In genomic region chr14:79837101-79837500, GRCm38 (mm10) we compare ENCODE assay signal across 19 mouse cellular contexts.
DNase-seq lines count a peak whose midpoint lies in the region; ATAC-seq and TF ChIP-seq lines count a peak whose summit lies in the region.
"Had no signal": no experiment of that assay in that cellular context is flagged by ENCODE, and none has a peak within 500 bp of the region (broad histone marks: within the 10 kb centered on the region; RNA-seq: fewer than 3 reads in every experiment).

No protein-coding gene starts in this region.

- no peak overlapping the region for H3K4me3 ChIP-seq in kidney, embryonic 14.5 days (ENCODE audit: low read length)
- no peak overlapping the region for H3K4me3 ChIP-seq in layer of hippocampus, adult 2 months
- no peak overlapping the region for H3K4me3 ChIP-seq in neural tube, embryonic 15.5 days (replicated peaks)
- H3K4me3 ChIP-seq: embryonic facial prominence, embryonic 12.5 days; forebrain, embryonic 15.5 days; heart, adult 2 months; heart, embryonic 15.5 days; hindbrain, embryonic 10.5 days had no signal

- no peak overlapping the region for H3K27ac ChIP-seq in kidney, embryonic 14.5 days (ENCODE audit: low read depth, low read length)
- H3K27ac ChIP-seq in layer of hippocampus, adult 2 months: peak overlapping the region; percentile 57; the same call in 1 of the 2 replicates
- H3K27ac ChIP-seq in neural tube, embryonic 15.5 days (replicated peaks): no peak overlapping the region
- H3K27ac ChIP-seq: embryonic facial prominence, embryonic 12.5 days; forebrain, embryonic 15.5 days; heart, adult 2 months; heart, embryonic 15.5 days; hindbrain, embryonic 14.5 days had no signal

- no peak overlapping the region for H3K4me2 ChIP-seq in kidney, embryonic 14.5 days (replicated peaks; ENCODE audit: low read depth, low read length)
- H3K4me2 ChIP-seq in neural tube, embryonic 15.5 days: no peak overlapping the region
- H3K4me2 ChIP-seq: embryonic facial prominence, embryonic 12.5 days; forebrain, embryonic 15.5 days; heart, embryonic 11.5 days; heart, embryonic 15.5 days; hindbrain, embryonic 14.5 days had no signal

- no peaks in the 10 kb centered on the region for H3K9me3 ChIP-seq in kidney, embryonic 14.5 days (ENCODE audit: control insufficient read depth, low read length)
- H3K9me3 ChIP-seq in neural tube, embryonic 15.5 days (replicated peaks): no peaks in the 10 kb centered on the region
- H3K9me3 ChIP-seq: embryonic facial prominence, embryonic 12.5 days; forebrain, embryonic 15.5 days; heart, embryonic 15.5 days; hindbrain, embryonic 10.5 days had no signal

- no peak overlapping the region for H3K9ac ChIP-seq in kidney, embryonic 14.5 days (ENCODE audit: low read depth, low read length)
- H3K9ac ChIP-seq in neural tube, embryonic 15.5 days (replicated peaks): no peak overlapping the region
- H3K9ac ChIP-seq: embryonic facial prominence, embryonic 12.5 days; forebrain, embryonic 15.5 days; heart, embryonic 15.5 days had no signal

- WGBS in kidney, embryonic 14.5 days: 21% methylated on average over 5 of the region's 5 CpGs
- 48% methylated on average over 5 of the region's 5 CpGs for WGBS in neural tube, embryonic 15.5 days

- no peaks in the 10 kb centered on the region for H3K27me3 ChIP-seq in kidney, embryonic 14.5 days (ENCODE audit: control insufficient read depth, insufficient read depth, low read length)
- no peaks in the 10 kb centered on the region for H3K27me3 ChIP-seq in neural tube, embryonic 15.5 days (replicated peaks)
- H3K27me3 ChIP-seq: CH12.LX; embryonic facial prominence, embryonic 12.5 days; forebrain, embryonic 15.5 days; heart, embryonic 15.5 days had no signal

- no peak for TF ChIP-seq CTCF in layer of hippocampus, adult 2 months (conservative IDR thresholded peaks at IDR 0.05)

- peak; percentile 72 for ATAC-seq in kidney, embryonic 14.5 days (ENCODE audit: low FRiP score, low TSS enrichment)
- ATAC-seq in neural tube, embryonic 15.5 days (ENCODE audit: low FRiP score): 0 out of 2 replicates have a peak, but pooled peaks have one; percentile 14
- ATAC-seq: forebrain, embryonic 15.5 days had no signal

- no peaks in the 10 kb centered on the region for H3K36me3 ChIP-seq in kidney, embryonic 14.5 days (ENCODE audit: control insufficient read depth, insufficient read depth, low read length)
- H3K36me3 ChIP-seq in neural tube, embryonic 15.5 days: no peaks in the 10 kb centered on the region
- H3K36me3 ChIP-seq: embryonic facial prominence, embryonic 12.5 days; forebrain, embryonic 15.5 days; heart, embryonic 15.5 days; hindbrain, embryonic 10.5 days had no signal

- no peak for DNase-seq in kidney, postnatal 25 days
- DNase-seq in layer of hippocampus, adult 2 months (ENCODE audit: low spot score in 2 of 2): peak in 1 of 2 experiments; percentile 7
- no peak for DNase-seq in layer of hippocampus, postnatal 10 days (ENCODE audit: low spot score in 2 of 2)
- DNase-seq in neural tube, embryonic 10.5 days (ENCODE audit: extremely low spot score, low spot score): no peak
- DNase-seq: adrenal gland, adult 2 months; adrenal gland, postnatal 25 days; cerebellum, adult 18-20 months; cerebellum, adult 9-11 months; cerebellum, postnatal 36 days; heart, adult 2 months had no signal

- H3K4me1 ChIP-seq in kidney, embryonic 14.5 days (ENCODE audit: control insufficient read depth, insufficient read depth, low read length): no peaks in the 10 kb centered on the region
- H3K4me1 ChIP-seq in neural tube, embryonic 15.5 days: peaks cover 11% of the 10 kb centered on the region
- H3K4me1 ChIP-seq: embryonic facial prominence, embryonic 12.5 days; heart, embryonic 15.5 days had no signal
